Mouse (Mus musculus) CD8-positive naive resting alpha-beta T cell, adult 57 days (primary cell): ENCODE results near the gene Ppa1. TPM values are rescaled to one million over a fixed set of nuclear protein-coding genes. Genes with fewer than 3 reads are reported as not detected.

ENCODE experiments used
- total RNA-seq: library from RNA; stranded (reverse); gene quantifications from one replicate; pipeline ENCODE4 v1.2.4, GENCODE M21; 2023

Ppa1 gene
- 19.4 TPM for total RNA-seq

DNA sequence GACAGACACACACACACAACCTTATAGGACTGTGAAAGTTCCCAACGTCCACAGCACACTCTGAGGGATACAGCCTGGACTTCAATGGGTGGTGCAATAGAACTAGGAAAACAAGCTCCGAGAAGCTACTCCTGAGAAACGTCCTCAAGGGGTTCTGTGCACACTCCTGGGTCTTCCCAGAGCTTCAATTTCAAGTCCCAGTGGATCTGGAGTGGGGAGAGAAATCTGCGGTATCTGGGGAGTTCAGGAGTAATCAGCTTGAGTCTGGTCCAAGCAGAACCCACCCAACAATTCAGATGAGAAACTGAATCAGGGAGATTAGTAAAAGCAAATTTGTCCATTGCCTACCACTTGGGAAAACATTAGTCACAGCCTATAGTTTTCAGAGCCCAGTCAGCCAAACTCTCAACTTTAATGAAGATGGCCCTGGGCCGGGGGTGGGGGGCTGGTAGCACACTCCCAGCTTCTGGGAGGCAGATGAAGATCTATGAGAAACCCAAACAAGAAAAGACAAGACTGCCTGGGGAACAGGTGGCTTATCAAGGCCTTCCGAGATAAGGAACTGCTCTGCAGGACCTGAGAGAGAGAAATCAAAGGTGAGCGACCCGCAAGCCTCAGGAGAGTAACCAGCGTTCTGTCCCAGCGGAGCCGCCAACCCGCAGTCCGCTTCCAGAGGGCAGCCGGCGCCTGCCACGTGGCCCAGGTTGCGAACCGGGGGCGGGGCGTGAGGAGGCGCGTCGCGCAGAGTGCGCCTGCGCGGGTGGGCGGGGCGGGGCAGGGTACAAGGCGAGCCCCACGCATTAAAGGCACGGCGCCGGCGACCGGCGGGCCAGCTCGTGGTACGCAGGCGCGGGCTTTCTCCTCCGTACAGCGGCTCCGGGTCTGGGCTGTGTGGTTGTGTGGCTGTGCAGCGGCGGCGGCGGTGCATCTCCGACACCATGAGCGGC lies at the start of gene Ppa1:
Gene Ppa1, plus strand, starts transcription at position 763 of the 947 bp plus-strand sequence.

DNA sequence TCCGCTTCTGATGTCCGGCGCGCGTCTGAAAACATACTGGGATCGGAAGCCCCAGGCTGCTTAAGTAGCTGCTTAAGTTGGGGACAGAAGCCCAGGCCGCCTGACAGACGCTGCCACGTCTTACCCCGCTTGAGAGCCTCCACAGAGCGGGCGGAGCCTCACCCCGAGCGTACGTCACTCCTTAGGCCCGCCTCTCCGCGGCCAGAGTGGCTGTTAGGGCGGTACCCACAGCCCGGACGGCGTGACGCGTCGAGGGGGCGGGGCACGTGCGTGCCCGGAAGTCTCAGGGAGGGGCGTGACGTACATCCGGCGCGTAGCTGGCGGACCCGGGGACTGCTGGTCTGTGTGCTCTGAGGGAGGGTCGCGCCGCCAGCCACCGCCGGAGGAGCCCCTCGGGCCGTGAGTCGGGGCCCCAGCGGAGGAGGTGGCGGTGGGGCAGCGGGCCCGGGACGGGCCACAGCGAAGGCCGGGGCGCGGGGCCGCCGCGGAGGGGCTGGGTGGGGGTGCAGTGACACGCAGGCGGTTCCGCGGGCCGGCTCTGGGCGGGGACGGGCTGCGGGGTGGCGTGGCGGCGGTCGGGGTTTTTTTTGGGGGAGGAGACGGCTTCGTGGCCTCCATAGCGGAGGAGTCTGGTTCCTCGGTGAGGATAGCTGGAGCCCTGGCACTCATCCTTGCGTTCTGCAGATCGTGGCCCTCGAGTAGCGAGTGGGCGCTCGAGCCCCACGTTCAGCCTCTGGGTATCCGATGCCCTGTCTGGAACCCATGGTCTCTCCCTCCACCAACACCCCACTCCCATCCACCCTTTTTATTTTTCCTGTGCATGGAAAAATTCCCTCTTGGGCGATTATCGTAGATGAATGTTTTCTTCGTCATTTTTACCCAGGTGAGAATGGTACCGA lies 31.9 kb downstream of the Ppa1 start, which contains the start of gene Sar1a:
Gene Sar1a, plus strand, starts transcription at position 285 of the 899 bp plus-strand sequence.

DNA sequence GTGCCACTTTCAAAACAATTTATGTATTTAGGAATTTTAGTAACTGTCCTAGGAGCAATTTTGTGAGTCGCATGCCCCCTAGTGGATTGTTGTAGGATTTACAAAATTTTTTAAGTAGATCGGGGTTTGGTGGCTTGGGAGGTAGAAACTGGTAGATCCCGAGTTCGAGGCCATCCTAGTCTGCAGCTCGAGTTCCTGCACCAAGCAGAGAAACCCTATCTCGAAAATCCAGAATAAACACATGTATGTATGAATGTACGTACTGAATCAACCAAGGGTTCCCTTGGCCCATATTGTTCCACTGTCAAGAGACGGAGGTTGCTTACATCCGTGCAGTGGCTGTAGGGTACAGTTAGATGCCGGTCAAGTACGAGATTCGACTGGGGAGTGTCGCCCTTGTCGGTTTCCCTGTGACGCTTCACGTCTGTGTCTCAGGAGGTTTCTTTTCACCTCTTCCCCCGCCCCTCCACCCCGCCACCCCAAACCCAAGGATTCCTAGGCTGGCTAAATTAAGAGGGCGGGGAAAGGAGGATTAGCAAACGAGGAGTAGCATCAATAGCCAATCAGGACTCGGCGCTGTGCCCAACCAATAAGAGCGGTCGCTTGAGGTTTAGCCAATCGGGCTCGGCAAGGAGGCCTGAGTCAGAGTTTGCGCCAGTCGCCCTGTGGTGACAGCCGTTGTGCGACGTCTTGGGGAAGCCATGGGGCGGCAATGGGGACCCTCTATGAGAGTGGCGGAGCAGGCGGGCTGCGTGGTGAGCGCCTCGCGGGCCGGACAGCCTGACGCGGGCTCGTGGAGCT lies 46.7 kb downstream of the Ppa1 start, which contains the start of gene Tysnd1:
Gene Tysnd1, plus strand, starts transcription at position 645 of the 801 bp plus-strand sequence.

DNA sequence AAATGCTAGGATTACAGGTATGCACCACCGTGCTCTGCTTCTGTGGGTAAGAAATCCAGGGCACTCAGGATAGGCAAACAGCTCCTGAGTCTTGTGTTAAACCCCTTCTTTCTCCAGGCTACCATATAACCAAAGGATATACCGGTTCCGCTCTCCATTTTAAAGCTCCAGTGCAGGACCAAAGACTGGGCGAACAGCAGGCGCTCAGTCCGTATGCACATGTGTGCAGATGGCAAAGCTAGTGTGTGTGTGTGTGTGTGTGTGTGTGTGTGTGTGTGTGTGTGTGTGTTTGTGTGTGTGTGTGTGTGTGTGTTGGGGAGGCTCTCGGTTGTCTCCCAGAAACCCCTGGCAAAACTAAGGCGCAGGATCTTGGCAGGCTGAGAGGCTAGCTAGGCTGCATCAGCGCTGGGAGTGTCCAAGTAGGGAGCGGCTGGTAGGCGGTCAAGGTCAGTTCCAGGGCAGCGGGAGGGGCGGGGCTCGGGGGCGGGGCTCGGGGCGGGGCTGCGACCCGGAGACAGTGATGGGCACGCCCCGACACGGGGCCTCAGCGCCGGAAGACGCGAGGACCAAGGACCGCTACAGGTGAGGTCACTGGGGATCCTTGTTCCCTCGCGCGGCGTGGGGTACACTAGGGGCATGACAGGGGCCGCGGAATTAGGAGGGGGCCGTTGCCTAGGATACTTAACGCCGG lies 66.6 kb downstream of the Ppa1 start, which contains the start of gene Aifm2:
Gene Aifm2, plus strand, starts transcription at position 493 of the 691 bp plus-strand sequence.

Other genes starting within 250 kb of the Ppa1 start
- gene Nodal, start 230.6 kb upstream of the Ppa1 start, total RNA-seq, result not detected
- 144 TPM for gene Eif4ebp2, start 195.9 kb upstream of the Ppa1 start, total RNA-seq
- gene Lrrc20, start 172.8 kb upstream of the Ppa1 start, total RNA-seq, result 7.8 TPM
- gene Npffr1, start 53.1 kb upstream of the Ppa1 start, total RNA-seq, result not detected
- 159 TPM for gene Sar1a, start 31.7 kb downstream of the Ppa1 start, total RNA-seq
- 26.6 TPM for gene Tysnd1, start 47.0 kb downstream of the Ppa1 start, total RNA-seq
- 4.1 TPM for gene Aifm2, start 66.7 kb downstream of the Ppa1 start, total RNA-seq
- gene H2afy2, start 135.6 kb downstream of the Ppa1 start, total RNA-seq, result not detected